ENCODE assay signal across 8 mouse cellular contexts in the genomic region with DNA sequence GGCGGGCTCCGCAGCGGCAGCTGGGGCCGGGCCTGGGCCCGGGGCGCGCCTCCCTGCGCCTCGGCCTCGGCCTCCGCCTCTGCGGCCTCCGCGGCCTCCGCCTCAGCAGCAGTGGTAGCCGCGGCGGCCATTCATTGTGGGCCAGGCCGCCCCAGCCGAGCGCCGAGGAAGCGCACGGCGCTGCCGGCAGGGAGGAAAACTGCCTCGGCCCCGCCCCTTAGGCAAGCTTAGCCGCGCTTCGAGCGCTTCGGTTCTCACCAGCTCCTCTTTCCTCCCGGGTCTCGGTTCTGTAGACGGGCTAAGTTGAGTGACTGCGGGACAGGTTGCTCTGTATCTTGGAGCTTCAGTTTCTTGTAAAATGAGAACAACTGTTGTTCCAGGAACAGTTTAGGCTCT. TPM values are rescaled to one million over a fixed set of nuclear protein-coding genes. Genes with fewer than 3 reads are reported as not detected.
DNase-seq lines count a peak whose midpoint lies in the region; ATAC-seq and TF ChIP-seq lines count a peak whose summit lies in the region.

A gene (minus strand): TSS at position 158 of the 396 bp plus-strand sequence.

- H3K9ac ChIP-seq in hindbrain, embryonic 14.5 days, result peak within 1 kb of the TSS; percentile 100

- peaks cover 41% of the 10 kb centered on the region for H3K4me1 ChIP-seq in hindbrain, embryonic 14.5 days (replicated peaks; ENCODE audit: control insufficient read depth, insufficient read depth, low read length)

- peak within 1 kb of the TSS; percentile 91 for H3K27ac ChIP-seq in hindbrain, embryonic 14.5 days

- no peaks in the 10 kb centered on the region for H3K27me3 ChIP-seq in Patski
- no peaks in the 10 kb centered on the region for H3K27me3 ChIP-seq in hindbrain, embryonic 14.5 days (ENCODE audit: control insufficient read depth, insufficient read depth, low read length)

- peak within 1 kb of the TSS; percentile 94 for H3K4me2 ChIP-seq in hindbrain, embryonic 14.5 days (replicated peaks)

- H3K4me3 ChIP-seq in hindbrain, embryonic 14.5 days (replicated peaks; ENCODE audit: low read length), result peak within 1 kb of the TSS; percentile 100

- no peak for TF ChIP-seq CTCF in Patski (IDR thresholded peaks at IDR 0.05)

- POLR2A ChIA-PET in Patski (lab: Charles Lee), result interaction anchor here (0.6 to 1.3 kb wide), 3 partner anchors 19 to 144 kb away, joined by 3 read pairs; a partner anchor contains a TSS

- in situ Hi-C loops in Patski (cut with MboI; ENCODE audit: low pct_unique_long_range_greater_than_20kb), result no loop called here

- no peak for DNase-seq in Patski (ENCODE audit: low read depth, low spot score)
- peak; percentile 91 to 92 for DNase-seq in cerebellum, postnatal 14 days
- peak; percentile 86 to 87 for DNase-seq in frontal cortex, postnatal 36 days (ENCODE audit: low spot score in 2 of 2)
- peak; percentile 89 for DNase-seq in hindbrain, embryonic 14.5 days (ENCODE audit: low spot score)
- DNase-seq in left cerebral cortex, adult 18-20 months (ENCODE audit: low spot score in 2 of 2), result peak; percentile 82 to 90
- DNase-seq in lung, postnatal 4 days, result peak; percentile 92 to 94
- peak; percentile 91 for DNase-seq in right cerebral cortex, adult 18-20 months
- DNase-seq in urinary bladder, postnatal 25 days (ENCODE audit: low spot score), result peak; percentile 83

- CTCF ChIA-PET in Patski (lab: Charles Lee), result no interaction called here

- ATAC-seq in Patski, result peak; percentile 58
- ATAC-seq in hindbrain, embryonic 14.5 days (ENCODE audit: low FRiP score), result peak; percentile 80

- no peaks in the 10 kb centered on the region for H3K9me3 ChIP-seq in hindbrain, embryonic 14.5 days (ENCODE audit: control insufficient read depth, low read length)

- peaks cover 13% of the 10 kb centered on the region for H3K36me3 ChIP-seq in hindbrain, embryonic 14.5 days (replicated peaks; ENCODE audit: control insufficient read depth, insufficient read depth)

- 0% methylated on average over 37 of the region's 37 CpGs for WGBS in hindbrain, embryonic 14.5 days

RNA-seq across cellular contexts. Expression of the gene that starts here (rescaled TPM):
- 109 TPM for polyA plus RNA-seq in Patski (2021)
- polyA plus RNA-seq in hindbrain, embryonic 14.5 days (2014; fragmentation: Nextera tagmentation; extraction: Ambion mirVana), result 17.8 and 18.1 TPM in 2 replicates
- 10 to 100 TPM; 93.7 to 99.0 TPM for total RNA-seq in left cerebral cortex, adult 18-20 months (2021)
